Mouse (Mus musculus) kidney, adult 8-10 months (tissue): ENCODE results near the gene Sptbn2.

Source experiments
- DNase-seq, 2 experiments: peaks; one replicate each; pipeline ENCODE4 v3.0.0; 2022

The Sptbn2 gene

GRCm38 (mm10) chr19:4711098-4711600 is at the start of gene Sptbn2:
TSS of gene Sptbn2 (plus strand) at chr19:4711167.
- no peak for DNase-seq

- no peak for DNase-seq
Observed at GRCm38 (mm10) chr19:4666815-4667214, 44.2 kb upstream of the Sptbn2 start.

GRCm38 (mm10) chr19:4670776-4671175 is 40.2 kb upstream of the Sptbn2 start:
- DNase-seq = peak in 1 of 2 experiments; percentile 30

- DNase-seq = no peak
Observed at GRCm38 (mm10) chr19:4672401-4672800, 38.6 kb upstream of the Sptbn2 start.

- no peak for DNase-seq
Observed at GRCm38 (mm10) chr19:4694346-4694745, 16.6 kb upstream of the Sptbn2 start.

- DNase-seq = no peak
Observed at GRCm38 (mm10) chr19:4697121-4697520, 13.8 kb upstream of the Sptbn2 start.

- DNase-seq = no peak
Observed at GRCm38 (mm10) chr19:4697721-4698120, 13.2 kb upstream of the Sptbn2 start.

GRCm38 (mm10) chr19:4698205-4698677 is 12.7 kb upstream of the Sptbn2 start, which contains the start of gene Gm960:
TSS of gene Gm960 (minus strand) at chr19:4698668.
- DNase-seq = peak; percentile 61 to 65

- DNase-seq = no peak
Observed at GRCm38 (mm10) chr19:4698856-4699255, 12.1 kb upstream of the Sptbn2 start.

- no peak for DNase-seq
Observed at GRCm38 (mm10) chr19:4699821-4700220, 11.1 kb upstream of the Sptbn2 start.

- DNase-seq = no peak
Observed at GRCm38 (mm10) chr19:4700656-4701055, 10.3 kb upstream of the Sptbn2 start.

GRCm38 (mm10) chr19:4701221-4701620 is 9.7 kb upstream of the Sptbn2 start:
- DNase-seq = no peak

- DNase-seq = no peak
Observed at GRCm38 (mm10) chr19:4708765-4709164, 2.2 kb upstream of the Sptbn2 start.

GRCm38 (mm10) chr19:4711601-4712155 is 711 bp downstream of the Sptbn2 start:
- DNase-seq = no peak

GRCm38 (mm10) chr19:4712156-4712780 is 1.3 kb downstream of the Sptbn2 start:
- no peak for DNase-seq

- DNase-seq = no peak
Observed at GRCm38 (mm10) chr19:4712781-4713526, 2.0 kb downstream of the Sptbn2 start.

- DNase-seq = no peak
Observed at GRCm38 (mm10) chr19:4713886-4714285, 2.9 kb downstream of the Sptbn2 start.

GRCm38 (mm10) chr19:4716756-4717155 is 5.8 kb downstream of the Sptbn2 start:
- no peak for DNase-seq

GRCm38 (mm10) chr19:4717281-4717680 is 6.3 kb downstream of the Sptbn2 start:
- DNase-seq = peak in 1 of 2 experiments; percentile 37

GRCm38 (mm10) chr19:4718716-4719115 is 7.7 kb downstream of the Sptbn2 start:
- DNase-seq = no peak

GRCm38 (mm10) chr19:4719351-4719764 is 8.4 kb downstream of the Sptbn2 start:
- peak; percentile 38 to 78 for DNase-seq

- no peak for DNase-seq
Observed at GRCm38 (mm10) chr19:4720112-4720511, 9.1 kb downstream of the Sptbn2 start.

GRCm38 (mm10) chr19:4720671-4721244 is 9.8 kb downstream of the Sptbn2 start:
- peak; percentile 78 to 86 for DNase-seq
